Mouse (Mus musculus) stomach, postnatal 0 days (tissue): ENCODE measurements around the gene Mylk.

Experiments used
- CTCF ChIP-seq: IDR thresholded peaks from 2 replicates; pipeline ENCODE4 v1.5.1; 2016; ENCODE audit warnings: antibody characterized with exemption, low read depth, mild to moderate bottlenecking, moderate library complexity
- EP300 ChIP-seq: optimal IDR thresholded peaks from 2 replicates; pipeline ENCODE3; 2016; ENCODE audit warnings: antibody characterized with exemption

- no peak for TF ChIP-seq CTCF
- TF ChIP-seq EP300 = no peak
Measured at GRCm38 (mm10) chr16:34929686-34930085, 184.7 kb downstream of the Mylk start.
